Mouse (Mus musculus) adrenal gland, postnatal 25 days (tissue): ENCODE measurements around the gene Atf6b. TPM values are rescaled to one million over a fixed set of nuclear protein-coding genes. Genes with fewer than 3 reads are reported as not detected.

Source experiments
- DNase-seq: peaks from one replicate; pipeline ENCODE4 v3.0.0; 2021; ENCODE audit warnings: mixed read lengths
- total RNA-seq: library from RNA; stranded (reverse); gene quantifications from 2 replicates; pipeline ENCODE4 v1.2.3, GENCODE M21; 2021

Gene Atf6b
- total RNA-seq, 1 experiment from 2014 or later = 50.4 TPM

- DNase-seq = no peak
These were observed 52.8 kb downstream of the Atf6b start for GRCm38 (mm10) chr17:34699575-34700408.

DNA sequence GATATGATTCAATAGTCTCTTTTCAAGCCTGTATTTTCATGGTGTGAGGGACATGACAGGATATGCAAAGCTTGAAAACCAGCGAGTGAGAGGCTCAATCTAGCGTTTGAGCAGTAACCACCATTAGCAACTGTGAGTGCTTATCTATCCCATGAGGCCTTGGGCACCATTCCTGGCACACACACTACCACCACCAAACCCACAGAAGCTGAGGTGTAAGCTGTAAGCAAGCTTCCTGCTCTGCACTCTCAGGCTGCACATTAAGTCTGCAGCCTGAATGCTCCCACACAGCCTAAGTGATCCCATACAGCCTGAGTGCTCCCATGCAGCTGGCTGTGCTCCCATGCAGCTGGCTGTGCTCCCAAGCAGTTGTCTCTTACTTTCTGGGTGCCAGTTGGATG, 53.7 kb downstream of the Atf6b start:
- no peak for DNase-seq

Other genes with a start within 250 kb of the Atf6b start
- 1.7 and 3.4 TPM in 2 replicates for gene BC051142, start 248.3 kb upstream of the Atf6b start, total RNA-seq
- gene Btnl4, start 169.8 kb upstream of the Atf6b start, total RNA-seq = not detected in 2 replicates
- gene Btnl6, start 129.8 kb upstream of the Atf6b start, total RNA-seq = not detected in 2 replicates
- 27.8 and 29.5 TPM in 2 replicates for gene Notch4, start 82.9 kb upstream of the Atf6b start, total RNA-seq
- 4.6 and 4.9 TPM in 2 replicates for gene Gpsm3, start 57.3 kb upstream of the Atf6b start, total RNA-seq
- 36.4 and 51.6 TPM in 2 replicates for gene Pbx2, start 55.9 kb upstream of the Atf6b start, total RNA-seq
- 0.57 and 1.5 TPM in 2 replicates for gene Ager, start 49.3 kb upstream of the Atf6b start, total RNA-seq
- 79.3 and 91.3 TPM in 2 replicates for gene Rnf5, start 43.5 kb upstream of the Atf6b start, total RNA-seq
- gene Agpat1, start 42.9 kb upstream of the Atf6b start, total RNA-seq = 105 and 122 TPM in 2 replicates
- 3.0 and 3.8 TPM in 2 replicates for gene Egfl8, start 31.2 kb upstream of the Atf6b start, total RNA-seq
- 56.9 and 61.1 TPM in 2 replicates for gene Ppt2, start 18.6 kb upstream of the Atf6b start, total RNA-seq
- 10.8 and 13.5 TPM in 2 replicates for gene Prrt1, start 17.6 kb upstream of the Atf6b start, total RNA-seq
- gene Fkbpl, start 2.4 kb upstream of the Atf6b start, total RNA-seq = 13.4 TPM in 2 replicates
- 23.7 and 25.4 TPM in 2 replicates for gene Tnxb, start 23.4 kb downstream of the Atf6b start, total RNA-seq
- 134 and 138 TPM in 2 replicates for gene C4b, start 96.7 kb downstream of the Atf6b start, total RNA-seq
- gene Cyp21a1, start 157.4 kb downstream of the Atf6b start, total RNA-seq = 6,026 and 7,512 TPM in 2 replicates
- gene Stk19, start 189.8 kb downstream of the Atf6b start, total RNA-seq = 45.1 and 45.5 TPM in 2 replicates
- gene Dxo, start 189.9 kb downstream of the Atf6b start, total RNA-seq = 54.8 and 65.0 TPM in 2 replicates
- 69.2 and 79.3 TPM in 2 replicates for gene Skiv2l, start 203.1 kb downstream of the Atf6b start, total RNA-seq
- gene Nelfe, start 203.2 kb downstream of the Atf6b start, total RNA-seq = 57.9 and 61.6 TPM in 2 replicates
- gene Cfb, start 215.4 kb downstream of the Atf6b start, total RNA-seq = 6.5 and 18.6 TPM in 2 replicates
- gene Zbtb12, start 232.3 kb downstream of the Atf6b start, total RNA-seq = 15.0 and 22.5 TPM in 2 replicates
- gene Gm20547, start 234.9 kb downstream of the Atf6b start, total RNA-seq = not detected in 2 replicates